Mouse (Mus musculus): ENCODE measurements at regions not wholly inside any gene's neighbourhood (a gene's known extent, or its start where the extent isn't known, plus 50 kb on each side); places are given as distances from the start of the nearest gene placed in this dataset.
"Not testable (repeated sequence)": the region's sequence is repeated elsewhere in the genome, so short reads cannot be mapped to it uniquely, and the experiment has no call there.

DNA sequence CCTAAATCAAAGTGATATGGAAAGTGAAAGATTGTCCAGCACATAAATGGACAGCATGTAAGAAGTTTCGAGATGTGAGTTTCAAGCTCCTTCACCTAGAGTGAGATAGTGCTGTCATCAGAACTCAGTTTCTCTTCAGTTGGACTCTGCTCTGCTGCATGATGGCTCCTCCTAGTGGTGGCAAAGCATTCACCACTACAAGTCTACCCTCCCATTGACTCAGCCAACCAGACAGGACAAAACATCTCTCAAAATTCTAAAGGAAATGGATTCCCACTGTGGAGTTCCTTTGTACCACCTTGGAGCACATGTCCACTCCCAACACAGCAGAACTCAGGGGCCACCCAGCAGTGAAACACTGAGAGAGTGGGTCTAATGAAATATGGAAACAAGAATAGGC is 367.8 kb upstream of the Ngly1 start:
- Histone ChIP-seq H3K36me3 (ENCODE audit: insufficient read depth, low read length) (no peaks in the 10 kb centered on the region), H3K9me3 (ENCODE audit: low read length) (no peaks in the 10 kb centered on the region), H3K4me1 (replicated peaks; ENCODE audit: low read depth, low read length) (no peaks in the 10 kb centered on the region), H3K27me3 (ENCODE audit: insufficient read depth, low read length) (no peaks in the 10 kb centered on the region), H3K4me3 (replicated peaks; ENCODE audit: low read length) (no peak overlapping the region)
- TF ChIP-seq CTCF (conservative IDR thresholded peaks at IDR 0.05; ENCODE audit: low read length) (peak; percentile 83), POU5F1 (IDR thresholded peaks at IDR 0.05; ENCODE audit: borderline replicate concordance, low read length) (no peak)

DNA sequence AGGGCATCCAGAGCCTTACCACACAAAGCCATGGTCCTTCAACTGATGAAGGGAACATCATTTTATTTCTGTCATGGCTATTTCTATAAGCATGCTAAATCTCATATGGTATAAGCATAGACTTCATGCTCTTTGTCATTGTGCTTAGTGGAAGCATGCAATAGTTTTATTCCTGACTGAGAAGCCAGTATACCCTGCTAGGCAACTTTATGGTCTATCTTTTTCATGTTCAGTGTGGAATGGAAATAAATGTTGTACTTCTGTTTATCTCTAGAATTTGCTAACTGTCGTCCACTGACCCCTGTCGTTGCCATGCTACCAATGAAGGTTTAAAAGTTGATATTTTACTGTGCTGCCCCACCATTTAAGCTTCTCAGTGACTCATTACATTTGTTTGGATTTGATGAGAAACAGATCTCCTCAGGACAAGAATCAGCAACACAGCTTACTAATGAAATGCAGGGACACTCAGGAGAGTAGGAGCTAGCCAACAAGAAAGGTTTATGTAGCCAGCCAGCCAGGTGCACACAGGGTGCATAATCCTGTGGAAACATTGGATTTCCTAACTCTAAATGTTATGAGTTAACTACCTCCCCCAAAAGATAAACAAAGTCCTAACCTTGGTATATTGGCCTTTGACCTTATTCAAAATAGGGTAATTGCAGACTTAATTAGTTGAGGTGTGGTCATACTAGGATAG is 364.3 kb upstream of the Ngly1 start:
- H3K4me3 ChIP-seq (replicated peaks; ENCODE audit: low read length), result no peak overlapping the region
- TF ChIP-seq NANOG (IDR thresholded peaks at IDR 0.05; ENCODE audit: borderline replicate concordance, low read length), result no peak
- no peak for TF ChIP-seq POU5F1 (IDR thresholded peaks at IDR 0.05; ENCODE audit: borderline replicate concordance, low read length)
- no peak for TF ChIP-seq CTCF (conservative IDR thresholded peaks at IDR 0.05; ENCODE audit: low read length)
- no peaks in the 10 kb centered on the region for H3K36me3 ChIP-seq (ENCODE audit: insufficient read depth, low read length)

DNA sequence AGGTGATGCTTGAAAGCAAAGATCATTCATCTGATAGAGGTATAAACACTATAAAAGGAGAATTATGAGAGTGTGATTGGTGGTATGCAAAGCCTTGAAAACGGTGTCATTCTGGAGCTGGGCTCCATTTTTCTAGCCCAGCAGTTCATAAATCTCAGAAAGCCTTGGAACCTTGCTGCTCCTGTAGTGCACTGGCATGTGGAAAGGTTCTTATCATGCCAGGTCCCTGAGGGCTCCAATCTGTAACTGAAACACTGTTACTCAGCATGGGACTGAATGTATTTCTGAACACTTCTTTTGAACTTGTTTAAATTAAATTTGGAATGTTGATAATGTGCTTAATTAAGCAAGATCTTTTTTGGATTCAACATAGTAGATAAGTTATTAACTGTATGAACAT is 352.0 kb upstream of the Ngly1 start:
- no peak for TF ChIP-seq CTCF (conservative IDR thresholded peaks at IDR 0.05; ENCODE audit: low read length)
- Histone ChIP-seq H3K36me3 (ENCODE audit: insufficient read depth, low read length) (no peaks in the 10 kb centered on the region), H3K4me1 (replicated peaks; ENCODE audit: low read depth, low read length) (no peaks in the 10 kb centered on the region), H3K4me3 (replicated peaks; ENCODE audit: low read length) (no peak overlapping the region), H3K9me3 (ENCODE audit: low read length) (no peaks in the 10 kb centered on the region), H3K27me3 (ENCODE audit: insufficient read depth, low read length) (no peaks in the 10 kb centered on the region)

More for the DNA sequence above, 364.3 kb upstream of the Ngly1 start:
- Histone ChIP-seq H3K27me3 (ENCODE audit: insufficient read depth, low read length) (no peaks in the 10 kb centered on the region), H3K9me3 (ENCODE audit: low read length) (no peaks in the 10 kb centered on the region), H3K4me1 (replicated peaks; ENCODE audit: low read depth, low read length) (no peaks in the 10 kb centered on the region)

DNA sequence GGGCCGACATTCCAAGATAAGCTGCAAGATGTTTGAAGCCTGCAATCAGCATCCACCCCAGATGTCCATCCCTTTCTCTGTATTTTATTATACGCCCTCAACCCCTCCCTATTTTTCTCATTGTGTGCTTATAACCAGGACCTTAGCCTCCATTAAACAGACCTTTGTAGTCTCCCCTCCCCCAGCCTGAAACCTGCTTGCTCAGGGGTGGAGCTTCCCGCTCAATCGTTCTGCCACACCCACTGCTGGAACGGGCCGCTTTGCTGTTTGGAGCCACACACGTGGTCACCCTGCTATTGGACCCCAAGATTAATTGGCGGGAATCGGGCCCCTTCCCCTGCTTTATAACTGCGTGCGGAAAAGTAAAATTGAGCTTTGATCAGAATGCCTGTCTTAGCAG is 342.7 kb upstream of the Ngly1 start:
- H3K4me3 ChIP-seq (replicated peaks; ENCODE audit: low read length); H3K4me1 ChIP-seq (replicated peaks; ENCODE audit: low read depth, low read length); H3K36me3 ChIP-seq (ENCODE audit: insufficient read depth, low read length); H3K27me3 ChIP-seq (ENCODE audit: insufficient read depth, low read length): not testable (repeated sequence)
- H3K9me3 ChIP-seq (ENCODE audit: low read length), result peaks cover 26% of the 10 kb centered on the region

DNA sequence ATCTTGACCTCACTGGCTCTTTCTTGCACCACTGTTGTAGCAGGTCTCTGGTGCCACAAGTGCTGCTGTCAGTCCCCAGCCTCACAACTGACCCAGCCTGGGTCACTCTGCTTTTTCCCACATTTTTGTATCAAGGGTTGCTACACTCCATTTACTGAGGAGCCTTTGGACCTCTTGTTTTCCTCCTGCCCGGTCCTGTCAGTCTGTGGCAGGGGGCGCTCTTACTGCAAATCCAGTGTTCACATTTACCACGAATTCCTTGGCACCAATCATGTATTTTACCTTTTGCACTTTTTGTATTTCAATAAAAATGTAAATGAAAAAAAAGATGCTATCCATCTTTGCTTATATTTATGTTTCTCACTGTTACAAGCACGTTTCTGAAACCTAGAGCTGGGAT is 335.9 kb upstream of the Ngly1 start:
- H3K36me3 ChIP-seq (ENCODE audit: insufficient read depth, low read length); H3K4me1 ChIP-seq (replicated peaks; ENCODE audit: low read depth, low read length); H3K4me3 ChIP-seq (replicated peaks; ENCODE audit: low read length); H3K27me3 ChIP-seq (ENCODE audit: insufficient read depth, low read length): not testable (repeated sequence)
- peaks cover 21% of the 10 kb centered on the region for H3K9me3 ChIP-seq (ENCODE audit: low read length)

DNA sequence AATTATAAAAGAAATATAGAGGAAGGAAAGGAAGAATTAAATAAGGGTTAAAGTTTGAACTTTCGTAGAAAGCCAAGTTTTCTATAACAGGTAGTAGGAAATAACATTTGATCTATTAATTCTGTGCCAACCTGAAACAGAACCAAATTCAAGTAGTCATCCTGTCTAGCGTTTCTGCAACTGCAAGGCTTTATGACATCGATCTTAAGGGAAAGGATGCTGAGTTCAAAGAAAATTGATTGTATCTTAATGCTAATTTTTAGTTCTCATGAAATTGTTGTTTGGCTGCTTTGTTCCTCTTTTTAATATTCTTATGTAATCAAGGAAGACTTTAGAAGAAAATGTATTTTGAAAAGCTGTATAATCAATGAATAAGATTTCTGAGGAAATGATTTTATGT is 334.9 kb upstream of the Ngly1 start:
- peaks cover 21% of the 10 kb centered on the region for H3K9me3 ChIP-seq (ENCODE audit: low read length)
- no peaks in the 10 kb centered on the region for H3K36me3 ChIP-seq (ENCODE audit: insufficient read depth, low read length)
- H3K4me3 ChIP-seq (replicated peaks; ENCODE audit: low read length), result no peak overlapping the region
- H3K27me3 ChIP-seq (ENCODE audit: insufficient read depth, low read length), result no peaks in the 10 kb centered on the region
- no peaks in the 10 kb centered on the region for H3K4me1 ChIP-seq (replicated peaks; ENCODE audit: low read depth, low read length)
- TF ChIP-seq CTCF (conservative IDR thresholded peaks at IDR 0.05; ENCODE audit: low read length), result no peak

DNA sequence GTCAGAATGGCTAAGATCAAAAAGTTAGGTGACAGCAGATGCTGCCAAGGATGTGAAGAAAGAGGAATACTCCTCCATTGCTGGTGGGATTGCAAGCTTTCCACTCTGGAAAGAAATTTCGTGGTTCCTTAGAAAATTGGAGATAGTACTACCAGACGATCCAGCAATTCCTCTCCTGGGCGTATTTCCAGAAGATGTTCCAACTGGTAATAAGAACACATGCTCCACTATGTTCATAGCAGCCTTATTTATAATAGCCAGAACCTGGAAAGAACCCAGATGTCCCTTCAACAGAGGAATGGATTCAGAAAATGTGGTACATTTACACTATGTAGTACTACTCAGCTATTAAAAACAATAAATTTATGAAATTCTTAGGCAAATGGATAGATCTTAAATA is 324.4 kb upstream of the Ngly1 start:
- not testable (repeated sequence) for H3K9me3 ChIP-seq (ENCODE audit: low read length); H3K36me3 ChIP-seq (ENCODE audit: insufficient read depth, low read length); H3K4me3 ChIP-seq (replicated peaks; ENCODE audit: low read length); H3K4me1 ChIP-seq (replicated peaks; ENCODE audit: low read depth, low read length); H3K27me3 ChIP-seq (ENCODE audit: insufficient read depth, low read length)

DNA sequence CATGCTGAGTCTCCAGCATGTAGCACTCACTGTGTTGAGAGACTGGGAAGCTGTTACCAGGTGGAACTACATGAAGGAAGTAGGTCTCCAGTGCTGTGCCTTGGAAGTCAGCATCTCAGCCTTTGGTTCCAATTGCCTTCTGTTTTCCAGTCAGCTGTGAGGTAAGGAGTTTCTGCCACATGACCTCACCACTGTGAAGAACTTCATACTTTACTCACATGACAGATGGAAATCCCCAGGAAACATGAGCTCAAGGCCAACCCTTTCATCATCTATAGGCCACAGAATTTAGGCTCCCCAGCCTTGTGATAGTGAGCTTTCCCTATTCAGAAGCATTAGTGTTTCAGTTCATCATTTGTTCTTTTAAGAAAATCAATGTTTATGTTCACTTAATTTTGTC is 314.4 kb upstream of the Ngly1 start:
- no peaks in the 10 kb centered on the region for H3K9me3 ChIP-seq (ENCODE audit: low read length)
- no peaks in the 10 kb centered on the region for H3K36me3 ChIP-seq (ENCODE audit: insufficient read depth, low read length)
- H3K27me3 ChIP-seq (ENCODE audit: insufficient read depth, low read length), result no peaks in the 10 kb centered on the region
- no peak overlapping the region for H3K4me3 ChIP-seq (replicated peaks; ENCODE audit: low read length)
- TF ChIP-seq POU5F1 (IDR thresholded peaks at IDR 0.05; ENCODE audit: borderline replicate concordance, low read length) (no peak), NANOG (IDR thresholded peaks at IDR 0.05; ENCODE audit: borderline replicate concordance, low read length) (no peak), CTCF (conservative IDR thresholded peaks at IDR 0.05; ENCODE audit: low read length) (no peak)
- H3K4me1 ChIP-seq (replicated peaks; ENCODE audit: low read depth, low read length), result no peaks in the 10 kb centered on the region

DNA sequence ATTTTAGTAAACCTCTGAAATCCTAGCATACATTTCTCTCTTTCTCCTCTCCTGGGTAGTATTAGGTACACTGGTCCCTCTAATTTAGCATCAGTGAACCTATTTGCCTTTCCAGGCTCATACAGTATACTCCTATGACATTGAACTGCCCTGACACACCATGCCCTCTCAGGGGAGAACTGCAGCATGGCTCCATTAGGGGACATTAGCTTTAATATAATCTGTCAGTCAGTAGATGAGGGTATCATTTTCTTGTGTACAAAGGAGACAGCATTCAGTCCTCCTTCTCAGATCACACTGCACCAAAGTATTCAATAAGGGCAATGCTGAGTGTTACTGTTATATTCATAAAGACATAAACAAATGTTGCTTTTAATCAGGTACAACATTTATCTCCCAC is 278.8 kb upstream of the Ngly1 start:
- no peaks in the 10 kb centered on the region for H3K36me3 ChIP-seq (ENCODE audit: insufficient read depth, low read length)
- TF ChIP-seq POU5F1 (IDR thresholded peaks at IDR 0.05; ENCODE audit: borderline replicate concordance, low read length) (no peak), NANOG (IDR thresholded peaks at IDR 0.05; ENCODE audit: borderline replicate concordance, low read length) (no peak), CTCF (conservative IDR thresholded peaks at IDR 0.05; ENCODE audit: low read length) (no peak)

DNA sequence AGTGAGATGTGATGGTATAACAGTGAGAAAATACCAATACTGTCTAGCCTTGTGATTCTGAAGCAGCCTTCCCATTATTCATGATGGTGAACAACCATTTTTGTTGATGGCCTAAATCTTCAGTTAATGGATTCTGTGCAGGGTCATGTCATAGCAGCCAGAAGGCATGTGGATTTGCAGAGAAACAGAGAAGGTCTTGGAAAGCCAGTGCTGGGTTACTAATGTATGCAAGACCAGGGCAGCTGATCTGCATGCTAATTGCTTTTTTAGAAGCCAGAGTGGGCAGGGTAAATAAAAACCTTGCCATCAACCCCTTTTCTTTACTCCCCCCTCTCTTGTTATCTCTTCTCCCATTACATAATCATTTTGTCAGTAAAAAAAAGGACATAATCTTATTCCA is 278.3 kb upstream of the Ngly1 start:
- H3K9me3 ChIP-seq (ENCODE audit: low read length), result peaks cover 24% of the 10 kb centered on the region
- no peak for TF ChIP-seq NANOG (IDR thresholded peaks at IDR 0.05; ENCODE audit: borderline replicate concordance, low read length)
- TF ChIP-seq POU5F1 (IDR thresholded peaks at IDR 0.05; ENCODE audit: borderline replicate concordance, low read length), result no peak
- no peak for TF ChIP-seq CTCF (conservative IDR thresholded peaks at IDR 0.05; ENCODE audit: low read length)
- no peak overlapping the region for H3K4me3 ChIP-seq (replicated peaks; ENCODE audit: low read length)
- H3K27me3 ChIP-seq (ENCODE audit: insufficient read depth, low read length), result no peaks in the 10 kb centered on the region
- no peaks in the 10 kb centered on the region for H3K36me3 ChIP-seq (ENCODE audit: insufficient read depth, low read length)
- no peaks in the 10 kb centered on the region for H3K4me1 ChIP-seq (replicated peaks; ENCODE audit: low read depth, low read length)

More for the DNA sequence above, 278.8 kb upstream of the Ngly1 start:
- no peak overlapping the region for H3K4me3 ChIP-seq (replicated peaks; ENCODE audit: low read length)
- no peaks in the 10 kb centered on the region for H3K4me1 ChIP-seq (replicated peaks; ENCODE audit: low read depth, low read length)
- H3K9me3 ChIP-seq (ENCODE audit: low read length), result peaks cover 19% of the 10 kb centered on the region
- H3K27me3 ChIP-seq (ENCODE audit: insufficient read depth, low read length), result no peaks in the 10 kb centered on the region
